Mouse (Mus musculus): ENCODE measurements around the gene Wscd1. TPM values are rescaled to one million over a fixed set of nuclear protein-coding genes. Genes with fewer than 3 reads are reported as not detected.

Gene Wscd1
- polyA plus RNA-seq (2012; rRNA removed) = 45.4 and 52.6 TPM in 2 replicates

GRCm38 (mm10) chr11:71749671-71750070 lies at the start of gene Wscd1:
Wscd1 (plus strand) TSS chr11:71749920.
- 25% methylated on average over 5 of the region's 5 CpGs for WGBS
- DNase-seq = no peak
- Histone ChIP-seq H3K4me3 (replicated peaks; ENCODE audit: extremely low read depth, low read depth, low read length) (peak within 1 kb of the TSS; percentile 54), H3K4me1 (ENCODE audit: control insufficient read depth, insufficient read depth, low read length) (peaks cover 6% of the 10 kb centered on the region)
- peak; percentile 35 for TF ChIP-seq CTCF (IDR thresholded peaks at IDR 0.05; ENCODE audit: insufficient read depth, low read length)
- TF ChIP-seq POLR2A (IDR thresholded peaks at IDR 0.05; ENCODE audit: borderline replicate concordance, extremely low read depth, low read depth, low read length) = no peak

GRCm38 (mm10) chr11:71728066-71728465 lies 21.7 kb upstream of the Wscd1 start:
- H3K4me1 ChIP-seq (ENCODE audit: control insufficient read depth, insufficient read depth, low read length) = no peaks in the 10 kb centered on the region
- TF ChIP-seq CTCF (IDR thresholded peaks at IDR 0.05; ENCODE audit: insufficient read depth, low read length) (no peak), POLR2A (IDR thresholded peaks at IDR 0.05; ENCODE audit: borderline replicate concordance, extremely low read depth, low read depth, low read length) (no peak)
- no peak overlapping the region for H3K4me3 ChIP-seq (replicated peaks; ENCODE audit: extremely low read depth, low read depth, low read length)
- no peak for DNase-seq
- 58% methylated on average over 3 of the region's 3 CpGs for WGBS

- Histone ChIP-seq H3K4me1 (ENCODE audit: control insufficient read depth, insufficient read depth, low read length) (no peaks in the 10 kb centered on the region), H3K4me3 (replicated peaks; ENCODE audit: extremely low read depth, low read depth, low read length) (no peak overlapping the region)
- TF ChIP-seq POLR2A (IDR thresholded peaks at IDR 0.05; ENCODE audit: borderline replicate concordance, extremely low read depth, low read depth, low read length) = no peak
- TF ChIP-seq CTCF (IDR thresholded peaks at IDR 0.05; ENCODE audit: insufficient read depth, low read length) = no peak
- WGBS = 87% methylated on average over 3 of the region's 3 CpGs
- DNase-seq = no peak
Measured at GRCm38 (mm10) chr11:71729287-71729686, 20.4 kb upstream of the Wscd1 start.

- WGBS = 48% methylated on average over 4 of the region's 4 CpGs
- Histone ChIP-seq H3K4me1 (ENCODE audit: control insufficient read depth, insufficient read depth, low read length) (no peaks in the 10 kb centered on the region), H3K4me3 (replicated peaks; ENCODE audit: extremely low read depth, low read depth, low read length) (no peak overlapping the region)
- no peak for DNase-seq
- no peak for TF ChIP-seq POLR2A (IDR thresholded peaks at IDR 0.05; ENCODE audit: borderline replicate concordance, extremely low read depth, low read depth, low read length)
- no peak for TF ChIP-seq CTCF (IDR thresholded peaks at IDR 0.05; ENCODE audit: insufficient read depth, low read length)
Measured at GRCm38 (mm10) chr11:71733771-71734170, 15.9 kb upstream of the Wscd1 start.

- Histone ChIP-seq H3K4me3 (replicated peaks; ENCODE audit: extremely low read depth, low read depth, low read length) (no peak overlapping the region), H3K4me1 (ENCODE audit: control insufficient read depth, insufficient read depth, low read length) (no peaks in the 10 kb centered on the region)
- DNase-seq = no peak
- WGBS = 35% methylated on average over 5 of the region's 5 CpGs
- TF ChIP-seq CTCF (IDR thresholded peaks at IDR 0.05; ENCODE audit: insufficient read depth, low read length) (peak; percentile 72), POLR2A (IDR thresholded peaks at IDR 0.05; ENCODE audit: borderline replicate concordance, extremely low read depth, low read depth, low read length) (no peak)
Measured at GRCm38 (mm10) chr11:71737106-71737505, 12.6 kb upstream of the Wscd1 start.

- DNase-seq = no peak
- 50% methylated on average over 2 of the region's 2 CpGs for WGBS
- no peaks in the 10 kb centered on the region for H3K4me1 ChIP-seq (ENCODE audit: control insufficient read depth, insufficient read depth, low read length)
- no peak overlapping the region for H3K4me3 ChIP-seq (replicated peaks; ENCODE audit: extremely low read depth, low read depth, low read length)
- no peak for TF ChIP-seq POLR2A (IDR thresholded peaks at IDR 0.05; ENCODE audit: borderline replicate concordance, extremely low read depth, low read depth, low read length)
- TF ChIP-seq CTCF (IDR thresholded peaks at IDR 0.05; ENCODE audit: insufficient read depth, low read length) = no peak
Measured at GRCm38 (mm10) chr11:71738501-71739045, 11.1 kb upstream of the Wscd1 start.

GRCm38 (mm10) chr11:71745875-71746274 lies 3.8 kb upstream of the Wscd1 start:
- DNase-seq = no peak
- 84% methylated on average over 3 of the region's 3 CpGs for WGBS
- H3K4me3 ChIP-seq (replicated peaks; ENCODE audit: extremely low read depth, low read depth, low read length) = no peak overlapping the region
- TF ChIP-seq POLR2A (IDR thresholded peaks at IDR 0.05; ENCODE audit: borderline replicate concordance, extremely low read depth, low read depth, low read length) (no peak), CTCF (IDR thresholded peaks at IDR 0.05; ENCODE audit: insufficient read depth, low read length) (no peak)
- peaks cover 6% of the 10 kb centered on the region for H3K4me1 ChIP-seq (ENCODE audit: control insufficient read depth, insufficient read depth, low read length)

- Histone ChIP-seq H3K4me1 (ENCODE audit: control insufficient read depth, insufficient read depth, low read length) (peaks cover 6% of the 10 kb centered on the region), H3K4me3 (replicated peaks; ENCODE audit: extremely low read depth, low read depth, low read length) (no peak overlapping the region)
- 66% methylated on average over 7 of the region's 7 CpGs for WGBS
- DNase-seq = no peak
- TF ChIP-seq POLR2A (IDR thresholded peaks at IDR 0.05; ENCODE audit: borderline replicate concordance, extremely low read depth, low read depth, low read length) (no peak), CTCF (IDR thresholded peaks at IDR 0.05; ENCODE audit: insufficient read depth, low read length) (no peak)
Measured at GRCm38 (mm10) chr11:71747719-71748118, 2.0 kb upstream of the Wscd1 start.

GRCm38 (mm10) chr11:71750534-71751173 lies 934 bp downstream of the Wscd1 start:
- peak; percentile 26 for DNase-seq
- Histone ChIP-seq H3K4me3 (replicated peaks; ENCODE audit: extremely low read depth, low read depth, low read length) (peak overlapping the region; percentile 54), H3K4me1 (ENCODE audit: control insufficient read depth, insufficient read depth, low read length) (peaks cover 6% of the 10 kb centered on the region)
- WGBS = 1% methylated on average over 58 of the region's 60 CpGs
- TF ChIP-seq POLR2A (IDR thresholded peaks at IDR 0.05; ENCODE audit: borderline replicate concordance, extremely low read depth, low read depth, low read length) = peak; percentile 36; the same call in 1 of the 2 replicates
- no peak for TF ChIP-seq CTCF (IDR thresholded peaks at IDR 0.05; ENCODE audit: insufficient read depth, low read length)

GRCm38 (mm10) chr11:71751174-71751611 lies 1.5 kb downstream of the Wscd1 start:
- under 1% methylated on average over 41 of the region's 41 CpGs for WGBS
- DNase-seq = peak; percentile 20
- H3K4me1 ChIP-seq (ENCODE audit: control insufficient read depth, insufficient read depth, low read length) = peaks cover 6% of the 10 kb centered on the region
- no peak for TF ChIP-seq POLR2A (IDR thresholded peaks at IDR 0.05; ENCODE audit: borderline replicate concordance, extremely low read depth, low read depth, low read length)
- TF ChIP-seq CTCF (IDR thresholded peaks at IDR 0.05; ENCODE audit: insufficient read depth, low read length) = no peak
- H3K4me3 ChIP-seq (replicated peaks; ENCODE audit: extremely low read depth, low read depth, low read length) = peak overlapping the region; percentile 38
